Mouse (Mus musculus) embryonic facial prominence, embryonic 15.5 days (tissue): ENCODE measurements around the gene Zfp367. TPM values are rescaled to one million over a fixed set of nuclear protein-coding genes. Genes with fewer than 3 reads are reported as not detected.

Experiments
- ATAC-seq: fragments of 200-750 bp; cut with Nextera tagmentation; 2 replicates; pipeline ENCODE4 v1.8.0; 2017; ENCODE audit warnings: low read depth, moderate TSS enrichment; ENCODE audit not compliant: insufficient number of reproducible peaks, low FRiP score, low TSS enrichment
- H3K27ac ChIP-seq: fragments of 300-500 bp; sonication (generic); replicated peaks from 2 replicates; pipeline ENCODE4 v1.5.1; 2015; ENCODE audit warnings: mild to moderate bottlenecking, inconsistent platforms
- H3K27me3 ChIP-seq: fragments of 300-500 bp; sonication (generic); 2 replicates; pipeline ENCODE4 v1.6.1; 2015; ENCODE audit warnings: inconsistent platforms
- H3K36me3 ChIP-seq: fragments of 300-500 bp; sonication (generic); 2 replicates; pipeline ENCODE4 v1.6.1; 2015; ENCODE audit warnings: mild to moderate bottlenecking, inconsistent platforms
- H3K4me1 ChIP-seq: fragments of 300-500 bp; sonication (generic); 2 replicates; pipeline ENCODE4 v1.6.1; 2015; ENCODE audit warnings: inconsistent platforms
- H3K4me2 ChIP-seq: fragments of 300-500 bp; sonication (generic); replicated peaks from 2 replicates; pipeline ENCODE4 v1.6.1; 2015; ENCODE audit warnings: mild to moderate bottlenecking, inconsistent platforms
- H3K4me3 ChIP-seq: fragments of 300-500 bp; sonication (generic); replicated peaks from 2 replicates; pipeline ENCODE4 v1.5.1; 2015; ENCODE audit warnings: mild to moderate bottlenecking, inconsistent platforms
- H3K9ac ChIP-seq: fragments of 300-500 bp; sonication (generic); 2 replicates; pipeline ENCODE4 v1.6.1; 2015; ENCODE audit warnings: inconsistent platforms
- H3K9me3 ChIP-seq: fragments of 300-500 bp; sonication (generic); replicated peaks from 2 replicates; pipeline ENCODE4 v1.6.1; 2016; ENCODE audit warnings: inconsistent platforms
- WGBS: fragments of 180-500 bp; shearing (Covaris S2); methylation state at CpG from one replicate; pipeline ENCODE4 v1.1.7; 2015; 5-methylcytosine and 5-hydroxymethylcytosine counted together
- polyA plus RNA-seq: library from polyadenylated mRNA; unstranded; fragments of >200 nt; fragmentation: Nextera tagmentation; extraction: Ambion mirVana; gene quantifications from 2 replicates; pipeline ENCODE4 v1.2.1, GENCODE M21; 2015

The Zfp367 gene
- polyA plus RNA-seq, 1 experiment from 2014 or later = 18.8 TPM

DNA sequence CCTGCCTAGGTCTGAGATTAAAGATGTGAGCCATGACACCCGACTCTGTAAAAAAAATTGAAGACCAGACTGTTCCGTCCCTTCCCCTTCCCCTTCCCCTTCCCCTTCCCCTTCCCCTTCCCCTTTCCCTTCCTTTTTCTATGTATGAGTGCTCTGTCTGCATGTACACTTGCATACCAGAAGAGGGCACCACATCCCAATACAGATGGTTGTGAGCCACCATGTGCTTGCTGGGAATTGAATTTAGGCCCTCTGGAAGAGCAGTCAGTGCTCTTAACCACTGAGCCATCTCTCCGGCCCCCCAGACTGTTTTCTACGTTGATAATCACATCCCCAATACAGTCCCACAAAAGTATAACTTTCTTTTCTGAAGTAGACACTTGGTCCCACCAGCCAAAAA lies 27.3 kb upstream of the Zfp367 start:
- H3K4me3 ChIP-seq = no peak overlapping the region
- H3K36me3 ChIP-seq = peaks cover 35% of the 10 kb centered on the region
- H3K27me3 ChIP-seq = no peaks in the 10 kb centered on the region
- ATAC-seq = no peak
- no peaks in the 10 kb centered on the region for H3K4me1 ChIP-seq
- no peak overlapping the region for H3K4me2 ChIP-seq
- H3K9me3 ChIP-seq = no peaks in the 10 kb centered on the region
- 80% methylated on average over 4 of the region's 4 CpGs for WGBS
- H3K9ac ChIP-seq = no peak overlapping the region
- no peak overlapping the region for H3K27ac ChIP-seq

DNA sequence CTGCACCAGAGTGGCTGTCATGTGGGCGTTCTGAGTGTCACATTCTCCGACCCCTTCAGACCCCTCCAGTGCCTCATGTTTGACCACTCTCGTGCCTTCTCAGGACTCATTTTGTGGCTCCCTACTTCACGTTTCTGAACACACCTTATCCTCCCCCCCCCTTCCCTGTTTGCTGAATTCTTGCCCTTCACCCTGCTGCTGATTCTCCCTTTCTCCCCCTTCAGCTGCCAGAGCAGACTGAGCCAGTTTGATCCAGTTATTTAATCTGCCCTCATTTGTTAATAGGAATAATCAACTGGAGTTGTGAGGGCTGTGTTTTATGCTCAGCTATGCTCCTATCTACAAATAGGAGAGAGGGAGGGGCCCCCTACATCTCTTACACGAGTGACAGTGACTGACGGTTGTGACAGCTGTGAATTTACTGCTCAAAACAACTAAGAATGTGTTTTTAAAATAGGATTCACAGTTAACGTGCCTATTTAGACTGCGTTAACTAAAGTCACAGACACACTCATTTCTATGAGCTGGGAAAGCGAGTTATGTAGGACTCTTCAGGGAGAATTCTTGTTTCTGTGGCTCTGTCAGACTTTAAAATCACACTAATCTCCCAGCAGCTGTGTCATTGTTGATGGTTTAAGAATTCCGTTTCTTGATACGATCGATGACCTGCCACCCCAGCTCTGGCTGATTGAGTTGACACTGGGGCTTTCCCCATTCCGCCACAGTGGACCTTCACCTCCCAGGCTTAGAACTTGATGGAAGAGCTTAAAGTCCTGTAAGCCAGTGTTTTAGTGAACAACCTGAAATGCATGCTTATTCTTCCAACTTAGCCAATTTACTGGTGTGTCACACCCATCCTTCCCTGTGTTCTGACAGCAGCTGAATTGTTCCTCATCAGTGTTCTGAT lies 26.0 kb upstream of the Zfp367 start:
- H3K4me1 ChIP-seq = no peaks in the 10 kb centered on the region
- H3K9ac ChIP-seq = no peak overlapping the region
- no peak overlapping the region for H3K27ac ChIP-seq
- WGBS = 64% methylated on average over 13 of the region's 13 CpGs
- ATAC-seq = no peak
- no peaks in the 10 kb centered on the region for H3K27me3 ChIP-seq
- no peak overlapping the region for H3K4me3 ChIP-seq
- no peaks in the 10 kb centered on the region for H3K9me3 ChIP-seq
- peaks cover 36% of the 10 kb centered on the region for H3K36me3 ChIP-seq
- no peak overlapping the region for H3K4me2 ChIP-seq

DNA sequence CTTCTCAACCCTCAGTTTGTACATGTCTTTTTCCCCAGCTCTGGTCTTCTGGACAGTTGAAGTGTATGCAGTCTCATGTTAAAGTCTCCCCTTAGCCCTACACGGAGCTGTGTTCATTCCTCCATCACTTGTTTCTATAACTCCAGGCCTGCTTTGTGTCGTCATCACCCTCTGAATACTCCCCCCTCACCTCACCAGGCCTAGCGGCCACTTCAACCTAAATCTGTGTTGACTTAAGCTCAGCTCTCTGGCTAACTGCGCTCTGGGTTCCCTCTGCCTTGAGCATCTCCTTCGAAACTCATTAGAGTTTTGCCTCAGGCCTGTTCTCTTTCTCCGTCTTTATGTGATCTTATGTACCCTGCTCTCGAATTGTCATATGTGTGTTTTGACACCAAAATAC lies 25.0 kb upstream of the Zfp367 start:
- peaks cover 44% of the 10 kb centered on the region for H3K36me3 ChIP-seq
- H3K4me3 ChIP-seq = no peak overlapping the region
- H3K4me1 ChIP-seq = no peaks in the 10 kb centered on the region
- H3K27me3 ChIP-seq = no peaks in the 10 kb centered on the region
- WGBS = 67% methylated on average over 7 of the region's 7 CpGs
- H3K27ac ChIP-seq = no peak overlapping the region
- no peaks in the 10 kb centered on the region for H3K9me3 ChIP-seq
- H3K9ac ChIP-seq = no peak overlapping the region
- no peak overlapping the region for H3K4me2 ChIP-seq
- ATAC-seq = no peak

DNA sequence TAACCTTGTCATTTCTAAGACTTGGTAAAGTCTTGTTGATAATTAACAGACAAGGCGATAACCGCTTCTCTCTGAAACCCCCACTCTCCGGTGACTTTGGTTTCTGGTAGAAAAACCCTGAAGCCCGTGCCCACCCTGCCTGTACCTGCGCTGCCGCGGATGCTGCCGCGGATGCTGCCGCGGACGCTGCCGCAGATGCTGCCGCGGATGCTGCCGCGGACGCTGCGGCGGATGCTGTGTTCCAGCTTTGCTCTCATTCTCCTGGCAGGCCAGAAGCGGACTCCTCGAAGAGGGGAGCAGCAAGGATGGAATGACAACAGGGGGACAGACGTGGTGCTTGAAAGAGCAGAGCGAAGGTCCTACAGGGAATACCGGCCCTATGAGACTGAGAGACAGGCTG lies 16.7 kb upstream of the Zfp367 start:
- H3K4me3 ChIP-seq = no peak overlapping the region
- H3K27me3 ChIP-seq = no peaks in the 10 kb centered on the region
- peaks cover 77% of the 10 kb centered on the region for H3K36me3 ChIP-seq
- H3K27ac ChIP-seq = no peak overlapping the region
- peaks cover 58% of the 10 kb centered on the region for H3K9me3 ChIP-seq
- WGBS = 97% methylated on average over 25 of the region's 25 CpGs
- ATAC-seq = no peak
- H3K4me2 ChIP-seq = no peak overlapping the region
- no peaks in the 10 kb centered on the region for H3K4me1 ChIP-seq
- no peak overlapping the region for H3K9ac ChIP-seq

DNA sequence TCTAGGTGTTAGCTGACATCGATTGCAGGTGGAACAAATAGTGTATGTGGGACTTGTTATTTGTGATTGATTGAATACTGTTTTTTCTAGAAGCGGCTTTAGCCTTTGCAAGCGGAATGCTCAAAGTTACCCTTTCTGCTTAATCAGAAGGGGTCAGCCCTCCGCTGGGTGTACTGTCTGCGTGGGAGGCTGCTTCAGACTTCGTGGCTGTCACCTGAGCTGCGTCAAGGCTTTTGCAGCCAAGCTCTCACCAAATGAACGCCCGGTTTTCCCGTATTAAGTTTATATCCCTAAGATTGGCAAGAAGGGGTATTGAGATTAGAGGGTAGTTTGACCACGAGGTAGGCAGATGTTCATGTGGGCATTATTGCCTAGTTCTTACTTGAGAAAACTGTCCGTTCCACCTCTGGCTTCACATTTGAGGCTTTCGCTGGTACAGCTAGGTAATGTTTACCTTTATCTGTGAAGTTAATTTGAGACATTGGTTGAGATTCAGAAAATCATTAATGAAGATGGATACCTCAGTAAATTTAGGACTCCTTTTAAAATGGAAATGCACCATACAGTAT lies 10.2 kb upstream of the Zfp367 start:
- H3K4me3 ChIP-seq = peak overlapping the region; percentile 78
- no peak overlapping the region for H3K27ac ChIP-seq
- H3K9ac ChIP-seq = peak overlapping the region; percentile 58; the same call in 1 of the 2 replicates
- 37% methylated on average over 13 of the region's 13 CpGs for WGBS
- peaks cover 15% of the 10 kb centered on the region for H3K4me1 ChIP-seq
- no peak for ATAC-seq
- H3K27me3 ChIP-seq = no peaks in the 10 kb centered on the region
- H3K9me3 ChIP-seq = peaks cover 16% of the 10 kb centered on the region; the same call in 1 of the 2 replicates
- H3K4me2 ChIP-seq = peak overlapping the region; percentile 96
- peaks cover 14% of the 10 kb centered on the region; the same call in 1 of the 2 replicates for H3K36me3 ChIP-seq

DNA sequence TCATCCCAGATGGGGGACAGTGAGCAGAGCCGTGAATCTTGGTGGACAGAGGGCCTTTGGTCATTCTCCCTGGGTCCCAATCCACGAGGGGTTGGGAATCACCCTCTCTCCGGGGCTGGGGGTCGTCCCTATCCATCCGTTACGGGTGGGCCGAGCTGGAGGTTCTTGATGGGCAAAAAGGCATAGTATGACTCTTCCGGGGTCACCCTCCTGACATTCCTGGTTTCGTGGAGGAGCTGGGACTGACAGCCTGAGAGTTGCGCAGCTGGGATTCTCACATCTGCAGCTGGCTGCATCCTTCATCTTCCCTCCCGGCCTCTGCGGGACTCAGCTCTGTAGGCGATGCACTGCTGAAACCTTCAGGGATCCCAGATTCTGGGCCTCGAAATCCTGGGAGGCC lies 9.6 kb upstream of the Zfp367 start:
- Histone ChIP-seq H3K9ac (peak overlapping the region; percentile 58), H3K36me3 (peaks cover 13% of the 10 kb centered on the region; the same call in 1 of the 2 replicates), H3K27me3 (no peaks in the 10 kb centered on the region), H3K27ac (no peak overlapping the region), H3K4me3 (peak overlapping the region; percentile 78), H3K4me1 (peaks cover 15% of the 10 kb centered on the region), H3K4me2 (peak overlapping the region; percentile 96), H3K9me3 (peaks cover 14% of the 10 kb centered on the region; the same call in 1 of the 2 replicates)
- no peak for ATAC-seq
- 3% methylated on average over 14 of the region's 14 CpGs for WGBS

DNA sequence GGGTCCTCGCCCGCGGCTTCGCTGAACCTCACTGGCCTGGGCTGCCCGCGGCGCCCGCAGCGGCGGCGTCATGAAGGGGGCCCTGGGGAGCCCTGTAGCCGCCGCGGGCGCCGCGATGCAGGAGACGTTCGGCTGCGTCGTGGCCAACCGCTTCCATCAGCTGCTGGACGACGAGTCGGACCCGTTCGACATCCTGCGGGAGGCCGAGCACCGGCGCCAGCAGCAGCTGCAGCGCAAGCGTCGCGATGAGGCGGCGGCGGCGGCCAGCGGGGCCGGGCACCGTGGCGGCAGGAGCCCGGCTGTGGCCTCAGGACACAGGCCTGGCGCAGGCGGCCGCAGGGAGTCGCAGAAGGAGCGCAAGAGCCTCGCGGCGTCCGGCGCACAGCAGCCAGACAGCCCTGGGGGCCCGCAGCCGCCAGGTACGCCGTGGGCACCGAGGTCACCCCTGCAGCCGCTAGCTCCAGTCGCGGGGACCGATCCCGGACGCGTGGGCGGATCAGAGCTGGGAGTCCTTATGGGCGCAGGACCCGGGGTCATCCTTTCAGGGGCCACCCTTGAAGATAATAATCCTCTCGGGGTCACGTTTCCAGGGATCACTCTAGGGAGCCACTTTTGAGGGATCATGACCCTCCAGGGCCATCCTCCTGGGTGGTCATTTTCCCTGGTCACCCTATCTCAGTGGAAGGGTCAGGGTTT lies 9.1 kb upstream of the Zfp367 start:
- peak overlapping the region; percentile 85 for H3K27ac ChIP-seq
- ATAC-seq = peak; percentile 59
- H3K9ac ChIP-seq = peak overlapping the region; percentile 58
- peaks cover 15% of the 10 kb centered on the region for H3K4me1 ChIP-seq
- peaks cover 8% of the 10 kb centered on the region; the same call in 1 of the 2 replicates for H3K9me3 ChIP-seq
- WGBS = under 1% methylated on average over 71 of the region's 71 CpGs
- peak overlapping the region; percentile 96 for H3K4me2 ChIP-seq
- peak overlapping the region; percentile 78 for H3K4me3 ChIP-seq
- no peaks in the 10 kb centered on the region for H3K27me3 ChIP-seq
- peaks cover 10% of the 10 kb centered on the region; the same call in 1 of the 2 replicates for H3K36me3 ChIP-seq

DNA sequence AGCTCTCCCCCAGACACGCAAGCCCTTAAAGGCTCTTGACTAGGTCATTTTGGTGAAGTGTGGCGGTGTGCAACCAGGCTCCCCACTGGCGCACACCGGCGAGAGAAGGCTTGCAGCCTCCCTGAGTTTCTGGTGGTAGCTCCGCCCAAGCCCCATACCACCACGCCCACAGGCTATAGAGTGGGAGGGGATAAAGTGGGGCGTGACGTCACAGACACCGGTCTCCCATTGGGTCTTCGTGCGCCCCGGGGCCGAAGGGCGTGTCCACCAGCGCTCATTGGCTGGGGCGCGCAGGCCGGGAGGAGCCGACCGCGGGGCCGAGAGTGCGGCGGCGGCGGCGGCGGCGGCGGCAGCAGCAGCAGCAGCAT lies 8.5 kb upstream of the Zfp367 start, which contains the start of gene Habp4:
Gene Habp4 (plus strand): TSS at position 277 of the 368 bp plus-strand sequence.
- H3K36me3 ChIP-seq = peaks cover 6% of the 10 kb centered on the region; the same call in 1 of the 2 replicates
- H3K4me2 ChIP-seq = peak within 1 kb of the TSS; percentile 96
- 0 out of 2 replicates have a peak, but pooled peaks cover 4% of the 10 kb centered on the region for H3K9me3 ChIP-seq
- peaks cover 15% of the 10 kb centered on the region for H3K4me1 ChIP-seq
- peak; percentile 100 for ATAC-seq
- peak within 1 kb of the TSS; percentile 58 for H3K9ac ChIP-seq
- H3K4me3 ChIP-seq = peak within 1 kb of the TSS; percentile 78
- WGBS = under 1% methylated on average over 31 of the region's 31 CpGs
- peak within 1 kb of the TSS; percentile 85 for H3K27ac ChIP-seq
- H3K27me3 ChIP-seq = no peaks in the 10 kb centered on the region

DNA sequence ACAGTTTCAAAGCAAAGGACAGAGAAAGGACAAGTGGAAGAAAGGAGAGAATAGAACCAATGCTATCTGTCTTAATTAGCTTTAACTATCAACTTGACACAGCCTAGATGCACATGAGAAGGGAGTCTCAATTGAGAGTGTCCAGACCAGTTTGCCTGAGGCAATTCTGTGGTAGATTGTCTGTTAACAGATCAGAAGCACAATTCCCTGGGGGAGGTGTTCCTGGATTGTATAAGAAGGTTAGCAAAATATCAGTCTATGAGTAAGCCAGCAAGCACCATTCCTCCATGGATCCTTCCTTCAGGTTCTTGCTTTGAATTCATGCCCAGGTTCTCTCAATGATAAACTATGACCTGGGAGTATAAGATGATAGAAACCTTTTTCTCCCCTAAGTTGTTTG lies 4.0 kb upstream of the Zfp367 start:
- Histone ChIP-seq H3K27me3 (no peaks in the 10 kb centered on the region), H3K9ac (no peak overlapping the region), H3K9me3 (no peaks in the 10 kb centered on the region), H3K4me2 (no peak overlapping the region), H3K4me1 (peaks cover 18% of the 10 kb centered on the region), H3K36me3 (no peaks in the 10 kb centered on the region), H3K4me3 (no peak overlapping the region), H3K27ac (no peak overlapping the region)
- no peak for ATAC-seq

DNA sequence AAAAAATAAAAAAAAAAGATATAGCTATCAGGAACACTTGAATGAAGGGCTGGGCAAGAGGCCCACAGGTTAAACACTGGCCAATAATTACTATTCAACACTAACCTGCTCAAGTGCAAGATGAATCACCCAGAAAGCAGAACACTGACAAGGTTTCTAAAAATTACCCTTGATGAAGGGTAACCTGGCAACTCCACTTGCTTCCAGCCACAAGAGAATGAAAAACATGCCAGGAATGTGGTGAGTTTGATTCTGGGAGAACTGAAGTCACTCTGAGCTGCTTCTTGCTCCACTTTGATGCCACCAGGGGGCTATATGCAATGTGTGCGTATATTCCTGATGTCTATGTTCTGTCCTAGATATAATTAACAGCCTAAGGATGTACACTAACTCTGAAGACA lies 2.2 kb upstream of the Zfp367 start:
- H3K4me1 ChIP-seq = peaks cover 23% of the 10 kb centered on the region
- ATAC-seq = no peak
- H3K36me3 ChIP-seq = no peaks in the 10 kb centered on the region
- WGBS = 9% methylated on average over 1 of the region's 1 CpGs
- no peaks in the 10 kb centered on the region for H3K9me3 ChIP-seq
- no peaks in the 10 kb centered on the region for H3K27me3 ChIP-seq
- H3K4me2 ChIP-seq = no peak overlapping the region
- no peak overlapping the region for H3K9ac ChIP-seq
- no peak overlapping the region for H3K4me3 ChIP-seq
- H3K27ac ChIP-seq = no peak overlapping the region

DNA sequence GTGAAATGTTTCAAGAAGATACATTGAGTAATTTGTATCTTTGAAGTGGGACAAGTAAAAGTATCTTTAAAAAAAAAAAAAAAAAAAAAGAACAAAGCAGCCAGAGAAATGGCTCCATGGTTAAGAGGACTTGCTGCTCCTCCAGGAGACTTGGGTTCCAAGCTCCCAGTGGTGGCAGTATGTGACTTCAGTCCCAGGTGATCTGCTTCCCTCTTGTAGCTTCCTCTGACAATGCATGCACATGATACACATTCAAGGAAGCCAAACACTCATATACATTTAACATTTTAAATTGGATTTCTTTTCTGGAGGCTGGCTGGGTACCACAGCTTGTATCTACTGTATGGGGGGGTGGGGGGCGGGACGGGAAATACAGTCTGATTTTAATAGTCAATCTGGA lies 1.6 kb upstream of the Zfp367 start:
- no peaks in the 10 kb centered on the region for H3K9me3 ChIP-seq
- H3K27ac ChIP-seq = no peak overlapping the region
- no peak overlapping the region for H3K4me2 ChIP-seq
- no peaks in the 10 kb centered on the region for H3K36me3 ChIP-seq
- no peak overlapping the region for H3K9ac ChIP-seq
- H3K4me3 ChIP-seq = no peak overlapping the region
- 47% methylated on average over 2 of the region's 2 CpGs for whole genome bisulfite sequencing
- peaks cover 27% of the 10 kb centered on the region for H3K4me1 ChIP-seq
- no peak for ATAC-seq
- H3K27me3 ChIP-seq = no peaks in the 10 kb centered on the region
